Mouse (Mus musculus): ENCODE data around the gene Jak1. TPM values are rescaled to one million over a fixed set of nuclear protein-coding genes. Genes with fewer than 3 reads are reported as not detected.

Gene Jak1
- total RNA-seq, 2 experiments from 2014 or later, result 111 to 141 TPM

DNA sequence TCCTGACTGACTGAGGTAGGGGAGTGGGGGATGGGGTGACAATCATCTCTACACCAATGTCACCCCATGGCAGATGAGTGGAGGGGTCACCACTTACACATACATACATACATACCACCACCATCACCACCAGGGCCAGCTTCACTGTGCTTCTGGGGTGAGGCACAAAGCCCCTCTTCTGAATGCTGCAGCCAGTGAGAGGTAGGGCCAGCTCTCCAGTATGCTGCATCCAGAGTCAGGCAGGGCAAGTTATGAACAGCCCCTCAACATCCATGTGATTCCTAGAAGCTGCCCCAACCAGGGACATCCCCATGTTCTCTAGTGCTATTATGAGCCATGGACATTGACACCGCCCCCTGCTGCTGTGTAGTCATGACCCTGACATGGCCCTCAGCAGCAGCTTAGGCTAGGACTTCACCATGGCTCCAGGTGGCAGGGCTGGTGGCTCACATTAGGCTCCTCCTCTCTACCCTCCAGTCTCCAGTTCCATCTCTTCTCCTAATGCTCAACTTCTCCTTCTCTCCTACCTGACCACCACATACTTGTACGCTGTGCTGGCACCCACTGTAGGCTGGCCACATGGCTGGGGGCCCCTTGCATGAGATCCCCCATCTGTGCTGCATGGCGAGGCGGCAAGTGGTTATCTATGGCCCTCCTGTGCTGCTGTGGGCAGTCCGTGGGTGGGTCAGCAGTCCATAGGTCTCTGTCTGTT lies 24.8 kb downstream of the Jak1 start:
- no peak for DNase-seq (ENCODE audit: low spot score in 2 of 2)

- DNase-seq (ENCODE audit: low spot score in 2 of 2), result no peak
Observed at GRCm38 (mm10) chr4:101239313-101240162, 25.5 kb downstream of the Jak1 start.

DNA sequence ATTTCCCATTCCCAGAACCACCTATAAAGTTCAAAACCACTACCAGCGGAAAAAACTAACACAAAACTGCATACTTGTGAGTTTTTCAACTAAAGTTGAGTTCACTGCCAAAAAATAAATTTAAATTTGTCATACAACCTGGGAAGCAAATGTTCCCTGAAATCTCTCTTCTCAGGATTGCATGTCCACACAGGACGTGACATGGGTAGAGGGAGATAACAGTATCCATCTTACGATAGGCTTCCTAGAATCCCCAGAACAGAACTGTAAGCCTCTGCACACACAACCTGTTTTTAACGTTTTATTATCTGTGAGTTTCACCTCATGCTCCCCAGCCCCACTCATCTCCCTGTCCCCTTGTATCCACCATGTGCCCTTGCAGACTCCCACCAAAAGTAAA lies 26.5 kb downstream of the Jak1 start:
- DNase-seq (ENCODE audit: low spot score in 2 of 2), result no peak

DNA sequence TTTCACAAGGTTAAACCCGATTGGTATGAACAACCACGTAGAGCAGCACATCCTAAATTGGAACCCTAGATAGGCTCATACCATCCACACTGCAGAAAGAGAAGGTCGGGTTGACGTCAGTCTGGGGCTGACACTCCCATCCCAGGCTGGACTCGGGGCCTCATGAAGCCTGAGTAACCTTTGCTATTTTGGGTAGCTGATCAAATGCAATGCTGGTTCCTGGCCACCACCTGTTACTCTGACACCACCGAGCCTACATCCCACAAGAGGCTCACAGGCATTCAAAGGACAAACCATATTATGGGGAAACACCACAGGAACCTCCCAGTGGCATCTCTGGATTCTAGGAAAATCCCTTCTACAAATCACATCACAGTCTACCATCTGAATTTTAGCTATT lies 28.3 kb downstream of the Jak1 start:
- no peak for DNase-seq (ENCODE audit: low spot score in 2 of 2)

GRCm38 (mm10) chr4:101235964-101236363 lies 29.1 kb downstream of the Jak1 start:
- no peak for DNase-seq (ENCODE audit: low spot score in 2 of 2)

DNA sequence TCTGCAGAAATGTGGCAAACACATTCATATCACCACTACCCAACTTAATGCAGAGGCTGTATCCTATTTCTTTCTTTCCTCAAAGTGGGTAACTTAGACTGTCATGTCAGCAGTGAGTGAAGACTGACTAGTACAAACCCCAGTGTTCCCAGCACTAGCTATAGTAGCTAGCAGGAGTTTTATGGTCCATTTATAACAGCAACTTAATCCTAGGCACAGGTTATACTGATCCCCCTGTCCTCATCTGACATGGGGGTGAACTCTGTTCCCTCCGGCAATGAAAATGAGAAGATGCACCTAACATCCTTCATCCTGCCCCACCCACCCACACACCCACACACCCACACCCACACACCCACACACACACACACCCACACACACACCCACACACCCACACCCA lies 30.3 kb downstream of the Jak1 start:
- no peak for DNase-seq (ENCODE audit: low spot score in 2 of 2)

DNA sequence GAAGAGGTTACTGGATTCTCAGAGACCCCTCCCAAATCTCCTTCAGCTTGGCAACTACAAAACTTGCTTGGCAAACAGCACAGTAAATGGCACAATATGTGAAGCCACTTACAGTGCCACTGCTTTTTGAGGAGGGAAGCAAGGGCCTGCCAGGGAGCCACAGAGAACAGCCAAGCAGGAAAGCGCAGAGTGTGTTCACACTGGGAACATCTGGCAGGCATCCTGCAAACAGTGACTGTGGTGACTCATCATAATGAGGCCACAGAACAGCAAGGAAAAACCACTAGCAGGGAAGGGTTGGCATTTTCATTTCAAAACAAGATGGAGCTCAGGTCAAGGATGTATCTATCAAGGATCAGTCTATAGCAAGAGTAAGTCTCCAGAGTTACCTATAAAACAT lies 30.8 kb downstream of the Jak1 start:
- DNase-seq (ENCODE audit: low spot score in 2 of 2), result peak; percentile 52 to 57

DNA sequence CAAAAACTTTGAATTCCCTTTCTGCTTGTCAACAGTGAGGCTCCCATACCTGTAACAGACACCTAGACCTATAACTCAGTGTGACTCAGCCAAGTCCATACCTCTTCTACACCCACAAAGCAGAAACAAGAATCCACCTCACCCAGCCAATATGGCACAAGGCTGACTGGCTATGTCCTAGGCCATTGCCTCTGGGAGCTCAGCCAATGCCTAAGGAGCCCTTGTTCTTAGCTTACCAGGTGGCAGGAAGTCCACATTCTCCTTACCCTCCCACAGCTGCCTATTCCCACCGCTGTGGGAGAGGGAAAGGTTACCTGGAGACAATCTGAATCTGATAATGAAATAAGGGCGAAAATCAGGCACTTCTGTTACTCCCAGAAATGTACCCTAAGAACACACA lies 34.5 kb downstream of the Jak1 start:
- DNase-seq (ENCODE audit: low spot score in 2 of 2), result no peak

- DNase-seq (ENCODE audit: low spot score in 2 of 2), result no peak
Observed at GRCm38 (mm10) chr4:101227398-101227797, 37.7 kb downstream of the Jak1 start.

DNA sequence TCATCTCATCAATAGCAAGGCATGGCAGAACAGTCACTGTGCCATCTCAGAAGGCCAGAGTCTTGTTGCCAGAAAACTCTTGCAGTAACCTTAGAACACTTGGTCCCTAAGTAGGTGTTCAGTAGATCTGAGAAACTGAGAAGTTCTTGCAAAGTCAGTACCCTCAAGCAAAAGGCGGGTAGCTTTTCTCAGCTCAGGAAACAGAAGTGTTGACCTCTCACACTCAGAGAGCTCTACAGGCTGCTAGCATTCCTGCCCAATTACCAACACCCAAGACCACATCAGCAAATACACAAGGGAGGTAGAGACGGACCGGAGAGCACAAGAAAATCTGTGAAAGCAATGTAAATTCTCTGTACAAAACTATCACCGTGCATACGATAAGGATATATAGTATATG lies 39.1 kb downstream of the Jak1 start:
- no peak for DNase-seq (ENCODE audit: low spot score in 2 of 2)

DNA sequence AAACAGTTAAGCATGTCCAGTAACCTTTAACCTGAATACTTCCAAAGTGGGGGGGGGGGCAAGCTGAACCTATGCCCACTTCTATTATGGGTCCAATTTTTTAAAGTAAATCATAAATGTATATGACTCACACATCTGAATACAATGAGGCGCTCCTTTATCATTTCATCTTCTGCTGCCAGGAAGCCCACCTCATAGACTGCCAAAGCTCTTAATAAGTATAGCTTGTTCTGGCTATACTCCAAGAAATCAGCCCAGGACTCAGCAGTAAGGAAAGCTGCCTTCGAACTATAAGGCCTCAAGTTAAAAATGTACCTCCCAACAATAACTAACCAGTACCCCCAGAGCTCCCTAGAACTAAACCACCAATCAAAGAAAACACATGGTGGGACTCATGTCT lies 44.1 kb downstream of the Jak1 start:
- no peak for DNase-seq (ENCODE audit: low spot score in 2 of 2)

DNA sequence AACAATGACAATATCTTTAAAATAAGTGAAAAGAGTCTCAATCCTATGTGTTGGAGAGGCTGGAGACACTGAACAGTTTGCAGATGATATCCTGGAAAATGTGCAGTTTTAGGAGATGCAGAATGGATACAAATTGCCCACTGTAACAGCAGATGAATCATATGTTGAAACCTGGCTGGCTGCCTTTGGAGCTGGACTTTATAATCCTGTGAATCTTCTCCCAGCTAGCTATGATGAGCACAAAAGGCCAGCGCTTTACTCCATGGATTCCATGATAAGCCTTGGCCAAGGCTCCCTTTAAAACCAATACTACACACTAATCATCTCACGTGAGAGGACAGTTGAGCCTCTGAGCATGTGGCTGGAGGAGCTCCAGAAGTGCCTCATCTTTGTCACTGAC lies 45.2 kb downstream of the Jak1 start:
- DNase-seq (ENCODE audit: low spot score in 2 of 2), result no peak

GRCm38 (mm10) chr4:101217026-101217540 lies 48.0 kb downstream of the Jak1 start:
- no peak for DNase-seq (ENCODE audit: low spot score in 2 of 2)

GRCm38 (mm10) chr4:101216286-101216685 lies 48.8 kb downstream of the Jak1 start:
- no peak for DNase-seq (ENCODE audit: low spot score in 2 of 2)

- DNase-seq (ENCODE audit: low spot score in 2 of 2), result no peak
Observed at GRCm38 (mm10) chr4:101213477-101213876, 51.6 kb downstream of the Jak1 start.

GRCm38 (mm10) chr4:101207492-101207891 lies 57.6 kb downstream of the Jak1 start:
- no peak for DNase-seq (ENCODE audit: low spot score in 2 of 2)

- no peak for DNase-seq (ENCODE audit: low spot score in 2 of 2)
Observed at GRCm38 (mm10) chr4:101203518-101203917, 61.6 kb downstream of the Jak1 start.

GRCm38 (mm10) chr4:101202626-101203025 lies 62.5 kb downstream of the Jak1 start:
- no peak for DNase-seq (ENCODE audit: low spot score in 2 of 2)

- DNase-seq (ENCODE audit: low spot score in 2 of 2), result no peak
Observed at GRCm38 (mm10) chr4:101199433-101200081, 65.5 kb downstream of the Jak1 start.

DNA sequence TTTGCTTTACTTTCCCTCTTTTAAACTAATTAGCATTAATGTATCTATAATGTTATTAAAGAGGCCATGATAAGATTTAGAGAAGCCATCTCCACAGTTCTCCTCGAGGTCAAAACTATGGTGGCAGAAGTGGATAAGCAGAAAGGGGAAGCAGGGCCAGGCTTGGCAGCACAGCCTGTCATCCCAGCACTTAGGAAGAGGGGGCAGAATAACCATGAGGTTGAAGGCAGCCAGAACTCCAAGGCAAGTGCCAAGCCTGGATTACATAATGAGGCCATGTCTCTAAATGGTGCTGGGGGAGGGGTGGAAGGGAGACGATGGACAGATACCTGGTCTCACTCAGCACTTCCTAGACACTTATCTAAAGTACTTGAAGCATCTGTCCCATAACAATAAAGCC lies 66.7 kb downstream of the Jak1 start:
- DNase-seq (ENCODE audit: low spot score in 2 of 2), result no peak

GRCm38 (mm10) chr4:101197421-101198170 lies 67.5 kb downstream of the Jak1 start:
- DNase-seq (ENCODE audit: low spot score in 2 of 2), result no peak
